Mouse (Mus musculus) stomach, embryonic 16.5 days (tissue): ENCODE measurements at regions not wholly inside any gene's neighbourhood (a gene's known extent, or its start where the extent isn't known, plus 50 kb on each side); places are given as distances from the start of the nearest gene placed in this dataset.

Source experiments
- ATAC-seq: fragments of 200-750 bp; cut with Nextera tagmentation; 2 replicates; pipeline ENCODE4 v1.8.0; 2017; ENCODE audit warnings: moderate number of reproducible peaks, moderate TSS enrichment; ENCODE audit not compliant: insufficient read depth, low FRiP score
- H3K27ac ChIP-seq: fragments of 300-500 bp; sonication (generic); 2 replicates; pipeline ENCODE4 v1.5.1; 2014; ENCODE audit warnings: low read length
- H3K27me3 ChIP-seq: fragments of 300-500 bp; sonication (generic); 2 replicates; pipeline ENCODE4 v1.6.1; 2014; ENCODE audit warnings: low read length, control low read depth, mixed read lengths; ENCODE audit not compliant: control insufficient read depth, insufficient read depth
- H3K36me3 ChIP-seq: fragments of 300-500 bp; sonication (generic); 2 replicates; pipeline ENCODE4 v1.6.1; 2014; ENCODE audit warnings: low read length; ENCODE audit not compliant: control insufficient read depth, insufficient read depth
- H3K4me1 ChIP-seq: fragments of 300-500 bp; sonication (generic); 2 replicates; pipeline ENCODE4 v1.6.1; 2014; ENCODE audit warnings: low read length, control low read depth, mixed read lengths; ENCODE audit not compliant: control insufficient read depth, insufficient read depth
- H3K4me2 ChIP-seq: fragments of 300-500 bp; sonication (generic); 2 replicates; pipeline ENCODE4 v1.6.1; 2014; ENCODE audit warnings: low read depth, low read length, mixed read lengths
- H3K4me3 ChIP-seq: fragments of 300-500 bp; sonication (generic); replicated peaks from 2 replicates; pipeline ENCODE4 v1.5.1; 2014; ENCODE audit warnings: mild to moderate bottlenecking, low read length
- H3K9ac ChIP-seq: fragments of 300-500 bp; sonication (generic); 2 replicates; pipeline ENCODE4 v1.6.1; 2014; ENCODE audit warnings: low read length
- H3K9me3 ChIP-seq: fragments of 300-500 bp; sonication (generic); replicated peaks from 2 replicates; pipeline ENCODE4 v1.6.1; 2016; ENCODE audit warnings: low read length, control low read depth; ENCODE audit not compliant: control insufficient read depth
- WGBS: fragments of 180-500 bp; shearing (Covaris S2); extraction: QIAGEN DNeasy Blood & Tissue Kit; methylation state at CpG from one replicate; pipeline ENCODE4 v1.1.7; 2014; 5-methylcytosine and 5-hydroxymethylcytosine counted together

- no peaks in the 10 kb centered on the region for H3K36me3 ChIP-seq
These were observed 127.4 kb downstream of the Tex29 start for GRCm38 (mm10) chr8:11967670-11968069.

GRCm38 (mm10) chr8:11970515-11970914 is 130.2 kb downstream of the Tex29 start:
- Histone ChIP-seq H3K27me3 (no peaks in the 10 kb centered on the region), H3K9ac (no peak overlapping the region), H3K36me3 (no peaks in the 10 kb centered on the region), H3K4me3 (no peak overlapping the region), H3K4me1 (no peaks in the 10 kb centered on the region), H3K9me3 (no peaks in the 10 kb centered on the region), H3K27ac (no peak overlapping the region), H3K4me2 (no peak overlapping the region)
- WGBS: 84% methylated on average over 9 of the region's 9 CpGs
- no peak for ATAC-seq

More at GRCm38 (mm10) chr8:11967670-11968069, 127.4 kb downstream of the Tex29 start:
- Histone ChIP-seq H3K27ac (no peak overlapping the region), H3K9ac (no peak overlapping the region), H3K9me3 (no peaks in the 10 kb centered on the region), H3K27me3 (no peaks in the 10 kb centered on the region), H3K4me2 (no peak overlapping the region), H3K4me3 (no peak overlapping the region), H3K4me1 (no peaks in the 10 kb centered on the region)
- no peak for ATAC-seq
- WGBS: 85% methylated on average over 7 of the region's 7 CpGs

- Histone ChIP-seq H3K9me3 (no peaks in the 10 kb centered on the region), H3K27me3 (0 out of 2 replicates have a peak, but pooled peaks cover 3% of the 10 kb centered on the region), H3K9ac (no peak overlapping the region), H3K4me1 (no peaks in the 10 kb centered on the region), H3K4me3 (no peak overlapping the region), H3K4me2 (no peak overlapping the region), H3K36me3 (no peaks in the 10 kb centered on the region), H3K27ac (no peak overlapping the region)
- WGBS: 64% methylated on average over 10 of the region's 10 CpGs
- ATAC-seq: no peak
These were observed 133.2 kb downstream of the Tex29 start for GRCm38 (mm10) chr8:11973436-11973835.

- Histone ChIP-seq H3K9ac (no peak overlapping the region), H3K4me2 (no peak overlapping the region), H3K27me3 (0 out of 2 replicates have a peak, but pooled peaks cover 3% of the 10 kb centered on the region), H3K36me3 (no peaks in the 10 kb centered on the region), H3K4me1 (no peaks in the 10 kb centered on the region), H3K4me3 (no peak overlapping the region), H3K9me3 (no peaks in the 10 kb centered on the region), H3K27ac (no peak overlapping the region)
- no peak for ATAC-seq
- WGBS: 50% methylated on average over 9 of the region's 9 CpGs
These were observed 136.8 kb downstream of the Tex29 start for GRCm38 (mm10) chr8:11977121-11977520.

- no peak overlapping the region for H3K27ac ChIP-seq
- H3K9ac ChIP-seq: no peak overlapping the region
- 0 out of 2 replicates have a peak, but pooled peaks cover 3% of the 10 kb centered on the region for H3K27me3 ChIP-seq
- 63% methylated on average over 1 of the region's 1 CpGs for WGBS
- H3K4me2 ChIP-seq: no peak overlapping the region
- no peak for ATAC-seq
- no peaks in the 10 kb centered on the region for H3K9me3 ChIP-seq
- H3K36me3 ChIP-seq: no peaks in the 10 kb centered on the region
- no peak overlapping the region for H3K4me3 ChIP-seq
- H3K4me1 ChIP-seq: no peaks in the 10 kb centered on the region
These were observed 138.8 kb downstream of the Tex29 start for GRCm38 (mm10) chr8:11979056-11979455.

- ATAC-seq: no peak
- Histone ChIP-seq H3K4me1 (no peaks in the 10 kb centered on the region), H3K27me3 (0 out of 2 replicates have a peak, but pooled peaks cover 3% of the 10 kb centered on the region), H3K9ac (no peak overlapping the region), H3K9me3 (no peaks in the 10 kb centered on the region), H3K27ac (no peak overlapping the region), H3K4me2 (no peak overlapping the region), H3K36me3 (no peaks in the 10 kb centered on the region), H3K4me3 (no peak overlapping the region)
- WGBS: 74% methylated on average over 2 of the region's 2 CpGs
These were observed 141.2 kb downstream of the Tex29 start for GRCm38 (mm10) chr8:11981458-11981857.

- no peaks in the 10 kb centered on the region for H3K36me3 ChIP-seq
- no peak overlapping the region for H3K27ac ChIP-seq
- H3K4me1 ChIP-seq: no peaks in the 10 kb centered on the region
- 60% methylated on average over 20 of the region's 20 CpGs for WGBS
- no peak overlapping the region for H3K9ac ChIP-seq
- ATAC-seq: no peak
- no peaks in the 10 kb centered on the region for H3K27me3 ChIP-seq
- H3K4me2 ChIP-seq: no peak overlapping the region
- H3K4me3 ChIP-seq: no peak overlapping the region
- no peaks in the 10 kb centered on the region for H3K9me3 ChIP-seq
These were observed 149.8 kb downstream of the Tex29 start for GRCm38 (mm10) chr8:11990024-11990423.

GRCm38 (mm10) chr8:11999736-12000458 is 159.6 kb downstream of the Tex29 start:
- ATAC-seq: no peak
- Histone ChIP-seq H3K9me3 (no peaks in the 10 kb centered on the region), H3K36me3 (no peaks in the 10 kb centered on the region), H3K4me3 (no peak overlapping the region), H3K27me3 (peaks cover 22% of the 10 kb centered on the region), H3K4me2 (no peak overlapping the region), H3K4me1 (no peaks in the 10 kb centered on the region), H3K27ac (no peak overlapping the region), H3K9ac (no peak overlapping the region)
- 38% methylated on average over 23 of the region's 23 CpGs for WGBS

- Histone ChIP-seq H3K9me3 (no peaks in the 10 kb centered on the region), H3K27ac (no peak overlapping the region), H3K9ac (no peak overlapping the region), H3K27me3 (peaks cover 22% of the 10 kb centered on the region), H3K36me3 (no peaks in the 10 kb centered on the region), H3K4me1 (no peaks in the 10 kb centered on the region), H3K4me2 (no peak overlapping the region), H3K4me3 (no peak overlapping the region)
- WGBS: 46% methylated on average over 2 of the region's 2 CpGs
- ATAC-seq: no peak
These were observed 160.2 kb downstream of the Tex29 start for GRCm38 (mm10) chr8:12000459-12000789.
